Mouse (Mus musculus) cerebellum, adult 2 months (tissue): ENCODE results near the gene Morn2. TPM values are rescaled to one million over a fixed set of nuclear protein-coding genes. Genes with fewer than 3 reads are reported as not detected.

Source experiments
- DNase-seq, 2 experiments: peaks; one replicate each; pipeline ENCODE4 v3.0.0; 2021
- H3K27ac ChIP-seq: fragments of 200-500 bp; 2 replicates; pipeline ENCODE4 v1.5.1; 2012; ENCODE audit warnings: low read length, control low read depth, inconsistent platforms; ENCODE audit not compliant: insufficient read depth
- H3K27me3 ChIP-seq: fragments of 200-500 bp; 2 replicates; pipeline ENCODE4 v1.6.1; 2012; ENCODE audit warnings: inconsistent platforms, mild to moderate bottlenecking, low read length, moderate library complexity; ENCODE audit not compliant: control insufficient read depth, insufficient read depth
- H3K4me1 ChIP-seq: fragments of 200-500 bp; 2 replicates; pipeline ENCODE4 v1.6.1; 2011; ENCODE audit warnings: low read length; ENCODE audit not compliant: control insufficient read depth, insufficient read depth
- H3K4me3 ChIP-seq: fragments of 200-500 bp; replicated peaks from 2 replicates; pipeline ENCODE3; 2011; ENCODE audit warnings: mild to moderate bottlenecking, low read depth, low read length, control low read depth; ENCODE audit not compliant: insufficient read depth
- CTCF ChIP-seq: fragments of 200-500 bp; IDR thresholded peaks from 2 replicates; pipeline ENCODE4 v1.5.1; 2011; ENCODE audit warnings: low read depth, mild to moderate bottlenecking, control low read depth, low read length, moderate library complexity, borderline replicate concordance; ENCODE audit not compliant: insufficient read depth
- POLR2A ChIP-seq: fragments of 200-500 bp; IDR thresholded peaks from 2 replicates; pipeline ENCODE4 v1.6.1; 2011; ENCODE audit warnings: low read length, control low read depth, borderline replicate concordance; ENCODE audit not compliant: insufficient read depth
- WGBS: fragments of 180-500 bp; shearing (Covaris S2); methylation state at CpG from one replicate; pipeline ENCODE4 v1.1.7; 2018; 5-methylcytosine and 5-hydroxymethylcytosine counted together
- polyA plus RNA-seq: library from polyadenylated mRNA; depleted of rRNA; stranded (reverse); fragments of >200 nt; gene quantifications from 2 replicates; pipeline ENCODE4 v1.2.3, GENCODE M21; 2012; rRNA removed

Morn2 gene
- polyA plus RNA-seq, 1 experiment: 34.1 TPM

DNA sequence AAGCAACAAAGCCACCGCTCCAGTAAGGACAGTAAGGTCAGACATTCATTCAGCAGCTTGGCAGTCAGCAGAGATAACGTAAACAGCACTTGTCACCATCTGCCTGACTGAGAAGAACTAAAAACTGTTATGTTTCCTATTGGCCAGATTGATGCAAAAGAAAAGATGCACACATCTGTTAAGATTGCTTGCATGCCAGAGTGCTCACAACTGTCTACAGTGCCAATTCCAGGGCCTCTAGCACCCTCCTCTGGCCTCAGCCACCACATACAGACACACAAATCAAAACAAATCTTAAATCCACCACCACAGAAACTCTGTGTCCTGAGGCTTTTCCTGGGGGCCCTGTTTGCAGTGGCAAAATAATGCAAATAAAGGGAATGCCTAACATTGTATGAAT lies 42.4 kb downstream of the Morn2 start:
- Histone ChIP-seq H3K4me3 (no peak overlapping the region), H3K27ac (no peak overlapping the region), H3K27me3 (no peaks in the 10 kb centered on the region), H3K4me1 (no peaks in the 10 kb centered on the region)
- DNase-seq: no peak
- 65% methylated on average over 2 of the region's 2 CpGs for WGBS
- TF ChIP-seq POLR2A: no peak
- TF ChIP-seq CTCF: peak; percentile 8; the same call in 1 of the 2 replicates

GRCm38 (mm10) chr17:80345277-80345676 lies 55.3 kb downstream of the Morn2 start:
- Histone ChIP-seq H3K27me3 (no peaks in the 10 kb centered on the region), H3K4me1 (no peaks in the 10 kb centered on the region), H3K4me3 (no peak overlapping the region), H3K27ac (no peak overlapping the region)
- DNase-seq: no peak
- WGBS: 82% methylated on average over 4 of the region's 4 CpGs
- TF ChIP-seq POLR2A: no peak
- no peak for TF ChIP-seq CTCF

DNA sequence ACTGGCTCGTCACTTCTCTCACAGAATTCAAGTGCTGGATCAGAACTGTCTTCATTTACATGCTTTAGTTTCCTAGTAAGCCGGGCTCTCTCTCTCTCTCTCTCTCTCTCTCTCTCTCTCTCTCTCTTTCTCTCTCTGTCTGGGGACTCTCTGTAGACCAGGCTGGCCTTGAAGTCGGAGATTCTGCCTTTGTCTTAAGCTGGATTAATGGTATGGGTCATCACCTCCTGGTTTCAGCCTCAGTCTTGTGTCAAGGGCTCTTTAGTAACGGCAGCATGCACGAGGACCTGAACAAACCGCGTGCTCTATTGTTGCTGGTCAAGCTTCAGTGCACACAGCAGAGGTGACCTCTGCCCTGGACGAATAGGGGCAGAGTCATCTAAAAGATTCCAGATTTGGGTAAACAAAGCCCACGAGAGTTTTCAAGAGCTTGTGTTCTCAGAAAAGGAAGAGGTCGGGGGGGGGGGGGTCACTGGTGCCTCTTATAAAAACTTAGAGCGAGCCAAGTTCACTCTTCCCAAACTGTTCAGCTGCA lies 56.7 kb downstream of the Morn2 start:
- 26% methylated on average over 11 of the region's 11 CpGs for WGBS
- TF ChIP-seq POLR2A (no peak), CTCF (no peak)
- H3K27me3 ChIP-seq: no peaks in the 10 kb centered on the region
- no peak for DNase-seq
- no peak overlapping the region for H3K4me3 ChIP-seq
- no peaks in the 10 kb centered on the region for H3K4me1 ChIP-seq
- H3K27ac ChIP-seq: no peak overlapping the region

Other genes starting within 250 kb of the Morn2 start
- 49.2 and 52.7 TPM in 2 replicates for gene Hnrnpll, start 227.9 kb upstream of the Morn2 start, polyA plus RNA-seq
- 3.4 and 4.3 TPM in 2 replicates for gene Galm, start 162.7 kb upstream of the Morn2 start, polyA plus RNA-seq
- 124 and 136 TPM in 2 replicates for gene Srsf7, start 82.9 kb upstream of the Morn2 start, polyA plus RNA-seq
- 0.05 and 0.13 TPM in 2 replicates for gene Ttc39d, start 82.7 kb upstream of the Morn2 start, polyA plus RNA-seq
- 6.0 and 6.1 TPM in 2 replicates for gene Gemin6, start 65.8 kb upstream of the Morn2 start, polyA plus RNA-seq
- gene Dhx57, start 273 bp downstream of the Morn2 start, polyA plus RNA-seq: 24.4 and 26.0 TPM in 2 replicates
- 173 and 194 TPM in 2 replicates for gene Arhgef33, start 17.2 kb downstream of the Morn2 start, polyA plus RNA-seq
- not detected in 2 replicates for gene Gm10190, start 83.3 kb downstream of the Morn2 start, polyA plus RNA-seq
- gene Sos1, start 190.2 kb downstream of the Morn2 start, polyA plus RNA-seq: 18.8 and 19.3 TPM in 2 replicates